Mouse (Mus musculus): ENCODE data around the gene Ttc6. TPM values are rescaled to one million over a fixed set of nuclear protein-coding genes. Genes with fewer than 3 reads are reported as not detected.

Ttc6 gene
- total and polyA plus RNA-seq, 2 experiments: 1.0 TPM

- 0 out of 2 replicates have a peak, but pooled peaks cover 3% of the 10 kb centered on the region for H3K4me1 ChIP-seq (ENCODE audit: control insufficient read depth, insufficient read depth, low read length)
- no peak overlapping the region for H3K9ac ChIP-seq (ENCODE audit: low read depth, low read length)
- TF ChIP-seq POLR2A (IDR thresholded peaks at IDR 0.05; ENCODE audit: extremely low read depth, insufficient read depth, low read length): no peak
- TF ChIP-seq CTCF (IDR thresholded peaks at IDR 0.05; ENCODE audit: low read depth, low read length): no peak
- H3K27me3 ChIP-seq (ENCODE audit: control insufficient read depth, insufficient read depth, low read length): no peaks in the 10 kb centered on the region
- no peak overlapping the region for H3K4me3 ChIP-seq (ENCODE audit: insufficient read depth, low read depth, low read length)
- H3K79me2 ChIP-seq (ENCODE audit: control insufficient read depth, insufficient read depth, low read length): no peaks in the 10 kb centered on the region
- H3K27ac ChIP-seq (replicated peaks; ENCODE audit: insufficient read depth, low read depth, low read length): no peak overlapping the region
- WGBS: 59% methylated on average over 31 of the region's 31 CpGs
- no peak for DNase-seq (ENCODE audit: extremely low read depth, low read depth, low spot score)
- H3K36me3 ChIP-seq (ENCODE audit: control insufficient read depth, insufficient read depth, low read length): no peaks in the 10 kb centered on the region
These were observed 13.6 kb upstream of the Ttc6 start for GRCm38 (mm10) chr12:57550181-57550808.

- no peak for DNase-seq (ENCODE audit: extremely low read depth, low read depth, low spot score)
- no peaks in the 10 kb centered on the region for H3K79me2 ChIP-seq (ENCODE audit: control insufficient read depth, insufficient read depth, low read length)
- no peaks in the 10 kb centered on the region for H3K36me3 ChIP-seq (ENCODE audit: control insufficient read depth, insufficient read depth, low read length)
- no peak overlapping the region for H3K9ac ChIP-seq (ENCODE audit: low read depth, low read length)
- 68% methylated on average over 8 of the region's 8 CpGs for WGBS
- H3K4me1 ChIP-seq (ENCODE audit: control insufficient read depth, insufficient read depth, low read length): 0 out of 2 replicates have a peak, but pooled peaks cover 3% of the 10 kb centered on the region
- H3K4me3 ChIP-seq (ENCODE audit: insufficient read depth, low read depth, low read length): no peak overlapping the region
- TF ChIP-seq CTCF (IDR thresholded peaks at IDR 0.05; ENCODE audit: low read depth, low read length) (no peak), POLR2A (IDR thresholded peaks at IDR 0.05; ENCODE audit: extremely low read depth, insufficient read depth, low read length) (no peak)
- no peaks in the 10 kb centered on the region for H3K27me3 ChIP-seq (ENCODE audit: control insufficient read depth, insufficient read depth, low read length)
- no peak overlapping the region for H3K27ac ChIP-seq (replicated peaks; ENCODE audit: insufficient read depth, low read depth, low read length)
These were observed 13.0 kb upstream of the Ttc6 start for GRCm38 (mm10) chr12:57550881-57551280.

- TF ChIP-seq CTCF (IDR thresholded peaks at IDR 0.05; ENCODE audit: low read depth, low read length) (no peak), POLR2A (IDR thresholded peaks at IDR 0.05; ENCODE audit: extremely low read depth, insufficient read depth, low read length) (no peak)
- Histone ChIP-seq H3K79me2 (ENCODE audit: control insufficient read depth, insufficient read depth, low read length) (no peaks in the 10 kb centered on the region), H3K27ac (replicated peaks; ENCODE audit: insufficient read depth, low read depth, low read length) (no peak overlapping the region), H3K27me3 (ENCODE audit: control insufficient read depth, insufficient read depth, low read length) (no peaks in the 10 kb centered on the region), H3K4me1 (ENCODE audit: control insufficient read depth, insufficient read depth, low read length) (no peaks in the 10 kb centered on the region), H3K4me3 (ENCODE audit: insufficient read depth, low read depth, low read length) (no peak overlapping the region), H3K9ac (ENCODE audit: low read depth, low read length) (no peak overlapping the region), H3K36me3 (ENCODE audit: control insufficient read depth, insufficient read depth, low read length) (no peaks in the 10 kb centered on the region)
- 6% methylated on average over 3 of the region's 3 CpGs for WGBS
- no peak for DNase-seq (ENCODE audit: extremely low read depth, low read depth, low spot score)
These were observed 11.6 kb upstream of the Ttc6 start for GRCm38 (mm10) chr12:57552286-57552685.

- Histone ChIP-seq H3K36me3 (ENCODE audit: control insufficient read depth, insufficient read depth, low read length) (no peaks in the 10 kb centered on the region), H3K27ac (replicated peaks; ENCODE audit: insufficient read depth, low read depth, low read length) (no peak overlapping the region), H3K4me1 (ENCODE audit: control insufficient read depth, insufficient read depth, low read length) (no peaks in the 10 kb centered on the region), H3K27me3 (ENCODE audit: control insufficient read depth, insufficient read depth, low read length) (no peaks in the 10 kb centered on the region), H3K79me2 (ENCODE audit: control insufficient read depth, insufficient read depth, low read length) (no peaks in the 10 kb centered on the region), H3K9ac (ENCODE audit: low read depth, low read length) (no peak overlapping the region), H3K4me3 (ENCODE audit: insufficient read depth, low read depth, low read length) (no peak overlapping the region)
- TF ChIP-seq CTCF (IDR thresholded peaks at IDR 0.05; ENCODE audit: low read depth, low read length) (no peak), POLR2A (IDR thresholded peaks at IDR 0.05; ENCODE audit: extremely low read depth, insufficient read depth, low read length) (no peak)
- DNase-seq (ENCODE audit: extremely low read depth, low read depth, low spot score): no peak
- 64% methylated on average over 3 of the region's 3 CpGs for WGBS
These were observed 9.8 kb upstream of the Ttc6 start for GRCm38 (mm10) chr12:57554091-57554490.

GRCm38 (mm10) chr12:57571773-57572172, 7.9 kb downstream of the Ttc6 start:
- H3K4me3 ChIP-seq (ENCODE audit: insufficient read depth, low read depth, low read length): no peak overlapping the region
- no peaks in the 10 kb centered on the region for H3K79me2 ChIP-seq (ENCODE audit: control insufficient read depth, insufficient read depth, low read length)
- TF ChIP-seq CTCF (IDR thresholded peaks at IDR 0.05; ENCODE audit: low read depth, low read length) (no peak), POLR2A (IDR thresholded peaks at IDR 0.05; ENCODE audit: extremely low read depth, insufficient read depth, low read length) (no peak)
- peak; percentile 48 for DNase-seq (ENCODE audit: extremely low read depth, low read depth, low spot score)
- no peak overlapping the region for H3K9ac ChIP-seq (ENCODE audit: low read depth, low read length)
- H3K27me3 ChIP-seq (ENCODE audit: control insufficient read depth, insufficient read depth, low read length): no peaks in the 10 kb centered on the region
- peaks cover 6% of the 10 kb centered on the region; the same call in 1 of the 2 replicates for H3K4me1 ChIP-seq (ENCODE audit: control insufficient read depth, insufficient read depth, low read length)
- no peaks in the 10 kb centered on the region for H3K36me3 ChIP-seq (ENCODE audit: control insufficient read depth, insufficient read depth, low read length)
- 25% methylated on average over 9 of the region's 9 CpGs for WGBS
- no peak overlapping the region for H3K27ac ChIP-seq (replicated peaks; ENCODE audit: insufficient read depth, low read depth, low read length)

- TF ChIP-seq POLR2A (IDR thresholded peaks at IDR 0.05; ENCODE audit: extremely low read depth, insufficient read depth, low read length) (no peak), CTCF (IDR thresholded peaks at IDR 0.05; ENCODE audit: low read depth, low read length) (no peak)
- no peaks in the 10 kb centered on the region for H3K79me2 ChIP-seq (ENCODE audit: control insufficient read depth, insufficient read depth, low read length)
- no peaks in the 10 kb centered on the region for H3K27me3 ChIP-seq (ENCODE audit: control insufficient read depth, insufficient read depth, low read length)
- no peak overlapping the region for H3K9ac ChIP-seq (ENCODE audit: low read depth, low read length)
- H3K36me3 ChIP-seq (ENCODE audit: control insufficient read depth, insufficient read depth, low read length): no peaks in the 10 kb centered on the region
- DNase-seq (ENCODE audit: extremely low read depth, low read depth, low spot score): no peak
- H3K27ac ChIP-seq (replicated peaks; ENCODE audit: insufficient read depth, low read depth, low read length): no peak overlapping the region
- no peak overlapping the region for H3K4me3 ChIP-seq (ENCODE audit: insufficient read depth, low read depth, low read length)
- peaks cover 6% of the 10 kb centered on the region; the same call in 1 of the 2 replicates for H3K4me1 ChIP-seq (ENCODE audit: control insufficient read depth, insufficient read depth, low read length)
These were observed 8.5 kb downstream of the Ttc6 start for GRCm38 (mm10) chr12:57572415-57572814.
